Mouse (Mus musculus): ENCODE results near the gene Abcc9. TPM values are rescaled to one million over a fixed set of nuclear protein-coding genes. Genes with fewer than 3 reads are reported as not detected.

The Abcc9 gene
- polyA plus RNA-seq, 1 experiment from 2014 or later: 1.9 TPM

GRCm38 (mm10) chr6:142542082-142542799 is 159.9 kb downstream of the Abcc9 start:
- H3K9ac ChIP-seq: no peak overlapping the region
- 80% methylated on average over 8 of the region's 8 CpGs for WGBS
- ATAC-seq (ENCODE audit: insufficient number of reproducible peaks, insufficient read depth, low FRiP score, low TSS enrichment): no peak
- no peak overlapping the region for H3K27ac ChIP-seq
- no peak overlapping the region for H3K4me3 ChIP-seq
- no peaks in the 10 kb centered on the region for H3K9me3 ChIP-seq
- H3K4me1 ChIP-seq: peaks cover 4% of the 10 kb centered on the region; the same call in 1 of the 2 replicates
- H3K27me3 ChIP-seq: no peaks in the 10 kb centered on the region
- no peaks in the 10 kb centered on the region for H3K36me3 ChIP-seq
- H3K4me2 ChIP-seq (replicated peaks): no peak overlapping the region

GRCm38 (mm10) chr6:142540561-142541160 is 161.5 kb downstream of the Abcc9 start:
- ATAC-seq (ENCODE audit: insufficient number of reproducible peaks, insufficient read depth, low FRiP score, low TSS enrichment): no peak
- no peaks in the 10 kb centered on the region for H3K9me3 ChIP-seq
- H3K4me3 ChIP-seq: no peak overlapping the region
- no peak overlapping the region for H3K27ac ChIP-seq
- WGBS: 88% methylated on average over 10 of the region's 10 CpGs
- H3K4me1 ChIP-seq: peaks cover 4% of the 10 kb centered on the region; the same call in 1 of the 2 replicates
- H3K4me2 ChIP-seq (replicated peaks): no peak overlapping the region
- no peak overlapping the region for H3K9ac ChIP-seq
- H3K36me3 ChIP-seq: no peaks in the 10 kb centered on the region
- no peaks in the 10 kb centered on the region for H3K27me3 ChIP-seq

- Histone ChIP-seq H3K9me3 (no peaks in the 10 kb centered on the region), H3K27me3 (no peaks in the 10 kb centered on the region), H3K4me1 (peaks cover 4% of the 10 kb centered on the region; the same call in 1 of the 2 replicates), H3K36me3 (no peaks in the 10 kb centered on the region), H3K9ac (no peak overlapping the region), H3K4me3 (no peak overlapping the region), H3K27ac (no peak overlapping the region), H3K4me2 (replicated peaks) (no peak overlapping the region)
- ATAC-seq (ENCODE audit: insufficient number of reproducible peaks, insufficient read depth, low FRiP score, low TSS enrichment): no peak
- WGBS: 81% methylated on average over 5 of the region's 5 CpGs
Observed at GRCm38 (mm10) chr6:142540131-142540530, 162.0 kb downstream of the Abcc9 start.

- no peaks in the 10 kb centered on the region for H3K27me3 ChIP-seq
- no peaks in the 10 kb centered on the region for H3K4me1 ChIP-seq
- WGBS: 80% methylated on average over 17 of the region's 17 CpGs
- H3K9me3 ChIP-seq: no peaks in the 10 kb centered on the region
- ATAC-seq (ENCODE audit: insufficient number of reproducible peaks, insufficient read depth, low FRiP score, low TSS enrichment): no peak
- no peak overlapping the region for H3K27ac ChIP-seq
- H3K9ac ChIP-seq: no peak overlapping the region
- no peak overlapping the region for H3K4me2 ChIP-seq (replicated peaks)
- H3K4me3 ChIP-seq: no peak overlapping the region
- H3K36me3 ChIP-seq: no peaks in the 10 kb centered on the region
Observed at GRCm38 (mm10) chr6:142538503-142538902, 163.6 kb downstream of the Abcc9 start.

Other genes with a start within 250 kb of the Abcc9 start
- not detected in 2 replicates for gene Gys2, start 229.2 kb downstream of the Abcc9 start, polyA plus RNA-seq (2016; fragmentation: Nextera tagmentation; extraction: Ambion mirVana)
- gene Ldhb, start 194.4 kb downstream of the Abcc9 start, polyA plus RNA-seq (2016; fragmentation: Nextera tagmentation; extraction: Ambion mirVana): 407 and 439 TPM in 2 replicates
- gene Kcnj8, start 130.7 kb downstream of the Abcc9 start, polyA plus RNA-seq (2016; fragmentation: Nextera tagmentation; extraction: Ambion mirVana): 3.9 TPM in 2 replicates
- 92.4 and 96.0 TPM in 2 replicates for gene Cmas, start 54.4 kb upstream of the Abcc9 start, polyA plus RNA-seq (2016; fragmentation: Nextera tagmentation; extraction: Ambion mirVana)
- gene Sult6b2, start 102.2 kb upstream of the Abcc9 start, polyA plus RNA-seq (2016; fragmentation: Nextera tagmentation; extraction: Ambion mirVana): not detected in 2 replicates

Data from embryonic facial prominence, embryonic 12.5 days (tissue).